Mouse (Mus musculus) C2C12 (cell line): ENCODE data around the gene Mblac2.
"Not testable (repeated sequence)": the region's sequence is repeated elsewhere in the genome, so short reads cannot be mapped to it uniquely, and the experiment has no call there.

Experiments used
- CEBPB ChIP-seq: IDR thresholded peaks from one replicate; pipeline ENCODE4 v1.6.1; 2011; ENCODE audit warnings: low read depth, mild to moderate bottlenecking, control low read depth, moderate library complexity
- CTCF ChIP-seq: IDR thresholded peaks from one replicate; pipeline ENCODE4 v1.5.1; 2011; ENCODE audit not compliant: control insufficient read depth, insufficient read depth, insufficient read length
- MAX ChIP-seq: IDR thresholded peaks from one replicate; pipeline ENCODE4 v1.6.1; 2011; ENCODE audit warnings: mild to moderate bottlenecking, control low read depth
- USF1 ChIP-seq: IDR thresholded peaks from one replicate; pipeline ENCODE4 v1.6.1; 2011; ENCODE audit warnings: low read depth, mild to moderate bottlenecking, control low read depth, moderate library complexity

DNA sequence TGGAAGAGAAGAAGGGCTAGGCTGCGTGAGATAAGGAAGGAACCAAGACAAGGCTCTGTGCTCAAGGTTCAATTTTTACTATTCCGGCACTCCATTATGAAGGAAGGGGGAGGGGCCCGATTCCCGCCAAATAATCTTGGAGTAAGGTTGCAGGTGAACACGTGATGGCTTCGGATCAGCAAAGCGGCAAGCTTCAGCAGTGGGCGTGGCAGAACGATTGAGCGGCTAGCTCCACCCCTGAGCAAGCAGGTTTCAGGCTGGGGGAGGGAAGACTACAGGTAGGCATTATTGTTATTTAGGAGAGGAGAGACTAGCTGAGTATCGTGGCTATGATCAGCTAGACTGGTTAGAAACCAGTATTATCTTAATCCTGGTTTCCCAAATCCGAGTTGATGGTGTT lies 17.0 kb downstream of the Mblac2 start:
- TF ChIP-seq CTCF, CEBPB, MAX, USF1: not testable (repeated sequence)
